Mouse (Mus musculus) layer of hippocampus, adult 18-20 months (tissue): ENCODE measurements around the gene Ranbp9. TPM values are rescaled to one million over a fixed set of nuclear protein-coding genes. Genes with fewer than 3 reads are reported as not detected.
"Not testable (repeated sequence)": the region's sequence is repeated elsewhere in the genome, so short reads cannot be mapped to it uniquely, and the experiment has no call there.

Source experiments
- DNase-seq, 2 experiments: peaks; one replicate each; pipeline ENCODE4 v3.0.0; 2022; ENCODE audit warnings: low spot score in 2 of 2
- total RNA-seq, 2 experiments: library from RNA; stranded (reverse); gene quantifications; 2 replicates each; pipeline ENCODE4 v1.2.3; 2021

Gene Ranbp9
- total RNA-seq, 2 experiments from 2014 or later: 86.0 to 88.0 TPM

GRCm38 (mm10) chr13:43497769-43498168, 16.7 kb upstream of the Ranbp9 start:
- no peak for DNase-seq

- DNase-seq: no peak
Observed at GRCm38 (mm10) chr13:43496660-43497059, 15.6 kb upstream of the Ranbp9 start.

- DNase-seq: no peak
Observed at GRCm38 (mm10) chr13:43495645-43496044, 14.6 kb upstream of the Ranbp9 start.

GRCm38 (mm10) chr13:43493725-43494124, 12.6 kb upstream of the Ranbp9 start:
- peak in 1 of 2 experiments; percentile 23 for DNase-seq

GRCm38 (mm10) chr13:43493058-43493481, 12.0 kb upstream of the Ranbp9 start:
- DNase-seq: peak in 1 of 2 experiments; percentile 27

GRCm38 (mm10) chr13:43486501-43487213, 5.6 kb upstream of the Ranbp9 start:
- no peak for DNase-seq

- DNase-seq: no peak
Observed at GRCm38 (mm10) chr13:43485278-43485976, 4.3 kb upstream of the Ranbp9 start.

- no peak for DNase-seq
Observed at GRCm38 (mm10) chr13:43482782-43483181, 1.7 kb upstream of the Ranbp9 start.

GRCm38 (mm10) chr13:43481859-43482245, 770 bp upstream of the Ranbp9 start:
- no peak for DNase-seq

GRCm38 (mm10) chr13:43480595-43480956, 506 bp downstream of the Ranbp9 start:
- DNase-seq: no peak

- DNase-seq: peak in 1 of 2 experiments; percentile 40
Observed at GRCm38 (mm10) chr13:43479767-43480571, 1.1 kb downstream of the Ranbp9 start.

GRCm38 (mm10) chr13:43479024-43479705, 1.9 kb downstream of the Ranbp9 start:
- DNase-seq: no peak

- DNase-seq: peak in 1 of 2 experiments; percentile 61
Observed at GRCm38 (mm10) chr13:43478586-43478985, 2.5 kb downstream of the Ranbp9 start.

- no peak for DNase-seq
Observed at GRCm38 (mm10) chr13:43477098-43477697, 3.9 kb downstream of the Ranbp9 start.

- no peak for DNase-seq
Observed at GRCm38 (mm10) chr13:43476226-43476625, 4.9 kb downstream of the Ranbp9 start.

GRCm38 (mm10) chr13:43474722-43475121, 6.4 kb downstream of the Ranbp9 start:
- DNase-seq: no peak

GRCm38 (mm10) chr13:43471861-43472260, 9.2 kb downstream of the Ranbp9 start:
- DNase-seq: not testable (repeated sequence)

- DNase-seq: no peak
Observed at GRCm38 (mm10) chr13:43469607-43470006, 11.5 kb downstream of the Ranbp9 start.

GRCm38 (mm10) chr13:43464605-43465004, 16.5 kb downstream of the Ranbp9 start:
- DNase-seq: no peak

GRCm38 (mm10) chr13:43457161-43457560, 23.9 kb downstream of the Ranbp9 start:
- DNase-seq: no peak

- DNase-seq: no peak
Observed at GRCm38 (mm10) chr13:43454431-43454830, 26.7 kb downstream of the Ranbp9 start.
